Mouse (Mus musculus) ES-E14 (cell line): ENCODE measurements around the gene Rnaseh1. TPM values are rescaled to one million over a fixed set of nuclear protein-coding genes. Genes with fewer than 3 reads are reported as not detected.

Source experiments
- DNase-seq: peaks from one replicate; pipeline ENCODE4 v3.0.0-alpha.2; 2013; ENCODE audit warnings: low read depth, low spot score
- H3K27ac ChIP-seq: 2 replicates; pipeline ENCODE4 v1.5.1; 2012; ENCODE audit warnings: low read depth, mild to moderate bottlenecking, low read length, moderate library complexity, mixed read lengths; ENCODE audit not compliant: poor library complexity, insufficient read depth, severe bottlenecking
- H3K36me3 ChIP-seq: 2 replicates; pipeline ENCODE4 v1.6.1; 2012; ENCODE audit warnings: mild to moderate bottlenecking, low read length, moderate library complexity, mixed read lengths; ENCODE audit not compliant: control insufficient read depth, poor library complexity, insufficient read depth, severe bottlenecking
- H3K4me1 ChIP-seq, 2 experiments: fragments of 150-350 bp in 1 of 2; sonication (generic) in 1 of 2; 2 replicates each; pipeline ENCODE4 v1.6.1; 2012; ENCODE audit warnings: low read length in 2 of 2, mild to moderate bottlenecking in 1 of 2, mixed read lengths in 1 of 2; ENCODE audit not compliant: control insufficient read depth in 2 of 2, insufficient read depth in 2 of 2, poor library complexity in 1 of 2
- H3K4me3 ChIP-seq, 2 experiments: fragments of 150-350 bp in 1 of 2; sonication (generic) in 1 of 2; 2 replicates each; pipeline ENCODE4 v1.5.1; 2012; ENCODE audit warnings: low read length in 2 of 2, low read depth in 1 of 2, mild to moderate bottlenecking in 1 of 2, mixed read lengths in 1 of 2; ENCODE audit not compliant: insufficient read depth in 1 of 2, poor library complexity in 1 of 2, severe bottlenecking in 1 of 2
- H3K9ac ChIP-seq: 2 replicates; pipeline ENCODE4 v1.6.1; 2012; ENCODE audit warnings: low read depth, mild to moderate bottlenecking, low read length, mixed read lengths; ENCODE audit not compliant: poor library complexity, insufficient read depth, severe bottlenecking
- H3K9me3 ChIP-seq: fragments of 150-350 bp; sonication (generic); 2 replicates; pipeline ENCODE4 v1.6.1; 2012; ENCODE audit warnings: low read depth, mild to moderate bottlenecking, low read length; ENCODE audit not compliant: control insufficient read depth, insufficient read depth
- CHD2 ChIP-seq: IDR thresholded peaks from 2 replicates; pipeline ENCODE4 v1.6.1; 2014; ENCODE audit warnings: mild to moderate bottlenecking, low read depth, low read length, inconsistent platforms
- HCFC1 ChIP-seq: IDR thresholded peaks from 2 replicates; pipeline ENCODE4 v1.6.1; 2012; ENCODE audit warnings: low read length, inconsistent platforms, borderline replicate concordance; ENCODE audit not compliant: insufficient read depth
- MAFK ChIP-seq: IDR thresholded peaks from 2 replicates; pipeline ENCODE4 v1.6.1; 2014; ENCODE audit warnings: mild to moderate bottlenecking, low read depth, low read length, inconsistent platforms; ENCODE audit not compliant: insufficient read depth
- ZC3H11A ChIP-seq: IDR thresholded peaks from 2 replicates; pipeline ENCODE4 v1.6.1; 2012; ENCODE audit warnings: low read depth, mild to moderate bottlenecking, inconsistent platforms, low read length, borderline replicate concordance
- ZNF384 ChIP-seq: IDR thresholded peaks from 2 replicates; pipeline ENCODE4 v1.6.1; 2012; ENCODE audit warnings: low read depth, low read length, inconsistent platforms
- in situ Hi-C, 2 experiments: fragments of 600-800 bp; cut with MboI; formaldehyde crosslinking; loops; one replicate each; pipeline ENCODE4 v1.15.1; 2025; ENCODE audit warnings: low sequenced_read_pairs in 2 of 2, inconsistent platforms in 1 of 2; ENCODE audit not compliant: unreplicated experiment in 2 of 2
- total RNA-seq: library from RNA; depleted of rRNA; stranded (reverse); fragments of 300-350 nt; gene quantifications from 2 replicates; pipeline ENCODE4 v1.2.3, GENCODE M21; 2012

Rnaseh1 gene
- total RNA-seq, 1 experiment = 29.5 TPM

GRCm38 (mm10) chr12:28686199-28686879 lies 36.9 kb downstream of the Rnaseh1 start:
- Histone ChIP-seq H3K9ac (no peak overlapping the region), H3K27ac (no peak overlapping the region), H3K4me1 (no peaks in the 10 kb centered on the region), H3K36me3 (peaks cover 16% of the 10 kb centered on the region), H3K4me3 (no peak overlapping the region), H3K9me3 (0 out of 2 replicates have a peak, but pooled peaks cover 1% of the 10 kb centered on the region)
- DNase-seq = no peak
- no peak for TF ChIP-seq ZC3H11A
- no peak for TF ChIP-seq HCFC1
- no peak for TF ChIP-seq MAFK
- TF ChIP-seq ZNF384 = no peak
- TF ChIP-seq CHD2 = no peak
- in situ Hi-C loops = no loop called here

- no peak for TF ChIP-seq CHD2
- no peak for TF ChIP-seq HCFC1
- TF ChIP-seq ZNF384 = no peak
- TF ChIP-seq MAFK = no peak
- TF ChIP-seq ZC3H11A = no peak
- Histone ChIP-seq H3K9me3 (no peaks in the 10 kb centered on the region), H3K36me3 (peaks cover 13% of the 10 kb centered on the region; the same call in 1 of the 2 replicates), H3K27ac (no peak overlapping the region), H3K4me1 (peaks cover 0 to 3% of the 10 kb centered on the region in 2 experiments; a peak in 1 of 4 replicates), H3K9ac (no peak overlapping the region), H3K4me3 (no peak overlapping the region)
- no peak for DNase-seq
- in situ Hi-C loops = no loop called here
Measured at GRCm38 (mm10) chr12:28688996-28689395, 39.6 kb downstream of the Rnaseh1 start.

GRCm38 (mm10) chr12:28690730-28691129 lies 41.3 kb downstream of the Rnaseh1 start:
- no peak overlapping the region for H3K4me3 ChIP-seq
- no peaks in the 10 kb centered on the region for H3K9me3 ChIP-seq
- no peak overlapping the region for H3K27ac ChIP-seq
- TF ChIP-seq MAFK (no peak), ZNF384 (no peak), HCFC1 (no peak), CHD2 (no peak)
- H3K4me1 ChIP-seq = peaks cover 0 to 10% of the 10 kb centered on the region in 2 experiments; a peak in 1 of 4 replicates
- H3K36me3 ChIP-seq = peaks cover 14% of the 10 kb centered on the region; the same call in 1 of the 2 replicates
- in situ Hi-C loops = no loop called here
- H3K9ac ChIP-seq = no peak overlapping the region
- no peak for DNase-seq

- no peak overlapping the region for H3K4me3 ChIP-seq
- no peak for TF ChIP-seq ZNF384
- TF ChIP-seq ZC3H11A = no peak
- in situ Hi-C loops = no loop called here
- no peaks in the 10 kb centered on the region for H3K9me3 ChIP-seq
- no peak overlapping the region for H3K9ac ChIP-seq
- no peak overlapping the region for H3K27ac ChIP-seq
- DNase-seq = no peak
- peaks cover 14% of the 10 kb centered on the region; the same call in 1 of the 2 replicates for H3K36me3 ChIP-seq
- peaks cover 0 to 10% of the 10 kb centered on the region in 2 experiments; a peak in 1 of 4 replicates for H3K4me1 ChIP-seq
Measured at GRCm38 (mm10) chr12:28693738-28694137, 44.3 kb downstream of the Rnaseh1 start.

GRCm38 (mm10) chr12:28694231-28694630 lies 44.8 kb downstream of the Rnaseh1 start:
- H3K4me3 ChIP-seq = no peak overlapping the region
- in situ Hi-C loops = no loop called here
- no peak for TF ChIP-seq HCFC1
- no peak for TF ChIP-seq ZNF384
- TF ChIP-seq ZC3H11A = no peak
- TF ChIP-seq MAFK = no peak
- no peak for TF ChIP-seq CHD2
- H3K27ac ChIP-seq = no peak overlapping the region
- peaks cover 0 to 10% of the 10 kb centered on the region in 2 experiments; a peak in 1 of 4 replicates for H3K4me1 ChIP-seq
- H3K9me3 ChIP-seq = no peaks in the 10 kb centered on the region
- peak; percentile 83 for DNase-seq
- H3K36me3 ChIP-seq = peaks cover 14% of the 10 kb centered on the region; the same call in 1 of the 2 replicates
- H3K9ac ChIP-seq = no peak overlapping the region
